Mouse (Mus musculus): ENCODE data around the gene 4921504E06Rik.

- no peak for TF ChIP-seq CTCF (IDR thresholded peaks at IDR 0.05; ENCODE audit: borderline replicate concordance, extremely low read depth, insufficient read depth, insufficient read length)
- TF ChIP-seq POLR2A (IDR thresholded peaks at IDR 0.05; ENCODE audit: borderline replicate concordance, extremely low read depth, insufficient read depth, insufficient read length, poor library complexity, severe bottlenecking), result no peak
Observed at GRCm38 (mm10) chr2:19511032-19511431, 42.7 kb downstream of the 4921504E06Rik start.
